Mouse (Mus musculus) effector memory CD4-positive, alpha-beta T cell, adult 5 months (primary cell): ENCODE data around the gene Leprot. TPM values are rescaled to one million over a fixed set of nuclear protein-coding genes. Genes with fewer than 3 reads are reported as not detected.

ENCODE experiments used
- polyA plus RNA-seq: library from polyadenylated mRNA; unstranded; fragments of 100-300 nt; shearing (Covaris generic); gene quantifications from one replicate; pipeline ENCODE4 v1.2.1, GENCODE M21; 2017

Leprot gene
- polyA plus RNA-seq = 36.1 TPM

GRCm38 (mm10) chr4:101647196-101647905 is at the start of gene Leprot:
Gene Leprot (plus strand): TSS chr4:101647718.

Other genes starting within 250 kb of the Leprot start
- gene Ak4, start 228.4 kb upstream of the Leprot start, polyA plus RNA-seq = 0.76 TPM
- 1.4 TPM for gene Dnajc6, start 151.1 kb upstream of the Leprot start, polyA plus RNA-seq
- gene Lepr, start 69.7 kb downstream of the Leprot start, polyA plus RNA-seq = not detected
- not detected for gene B020004J07Rik, start 196.3 kb downstream of the Leprot start, polyA plus RNA-seq
- not detected for gene C130073F10Rik, start 246.1 kb downstream of the Leprot start, polyA plus RNA-seq